Mouse (Mus musculus): ENCODE measurements around the gene Adamts17.

DNA sequence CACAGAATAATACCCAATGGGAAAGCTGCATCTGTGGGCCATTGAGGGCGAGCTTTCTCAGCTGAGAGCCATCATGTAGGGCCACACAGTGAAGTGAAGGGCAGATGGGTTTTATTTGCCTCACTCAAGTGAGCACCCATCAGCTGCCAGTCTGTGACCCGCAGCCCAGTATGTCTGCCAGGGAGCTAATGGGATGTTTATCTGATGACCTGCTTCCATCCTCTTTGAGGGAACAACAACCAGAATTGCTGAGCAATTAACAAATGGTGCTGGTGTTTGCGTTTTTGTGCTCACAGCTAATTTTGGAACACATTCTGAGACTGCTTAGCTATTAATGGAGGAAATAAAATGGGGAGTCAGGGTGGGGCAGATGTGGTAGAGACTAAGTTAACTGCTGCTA, 12.6 kb downstream of the Adamts17 start:
- TF ChIP-seq GATA1 (IDR thresholded peaks at IDR 0.05; ENCODE audit: borderline replicate concordance, low read length), result no peak
- TF ChIP-seq FLI1 (IDR thresholded peaks at IDR 0.05; ENCODE audit: low read length), result no peak

Measured in megakaryocyte, embryonic 14.5 days (primary cell).